Mouse (Mus musculus) urinary bladder, postnatal 36 days (tissue): ENCODE results near the gene Trim58.
A peak's percentile ranks its signal among the peaks of the same experiment; 100 is the strongest.

Experiments
- DNase-seq, 2 experiments: peaks; one replicate each; pipeline ENCODE4 v3.0.0; 2022; ENCODE audit warnings: low spot score in 2 of 2, mixed read lengths in 1 of 2

The Trim58 gene

GRCm38 (mm10) chr11:58640272-58640867 is at the start of gene Trim58:
Trim58 (plus strand) TSS chr11:58640465.
- peak in 1 of 2 experiments; percentile 8 for DNase-seq

DNA sequence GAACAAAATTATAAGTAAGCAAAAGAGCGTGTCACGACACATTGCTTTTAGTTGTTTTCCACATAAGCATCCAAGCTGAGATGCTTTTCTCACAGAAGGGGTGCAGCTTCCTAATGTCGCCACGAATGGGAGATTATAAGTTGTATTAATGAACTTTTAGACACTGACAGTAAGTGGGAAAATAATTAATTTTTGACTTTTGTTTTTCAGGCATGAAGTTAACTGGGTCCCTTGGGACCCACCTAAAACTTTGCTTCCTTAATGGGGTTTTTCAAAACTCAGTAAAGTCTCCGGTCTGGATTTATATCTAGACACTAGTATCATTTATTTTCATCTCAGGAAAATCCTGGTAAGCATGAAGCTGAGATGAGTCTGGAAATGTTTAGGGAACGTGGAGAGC is 45.5 kb upstream of the Trim58 start, which contains the start of gene Olfr324:
Gene Olfr324 (plus strand): TSS at position 301 of the 400 bp plus-strand sequence.
- no peak for DNase-seq

GRCm38 (mm10) chr11:58597837-58598236 is 42.4 kb upstream of the Trim58 start:
- no peak for DNase-seq

GRCm38 (mm10) chr11:58602062-58602461 is 38.2 kb upstream of the Trim58 start:
- DNase-seq: no peak

GRCm38 (mm10) chr11:58602800-58603560 is 37.3 kb upstream of the Trim58 start:
- no peak for DNase-seq

DNA sequence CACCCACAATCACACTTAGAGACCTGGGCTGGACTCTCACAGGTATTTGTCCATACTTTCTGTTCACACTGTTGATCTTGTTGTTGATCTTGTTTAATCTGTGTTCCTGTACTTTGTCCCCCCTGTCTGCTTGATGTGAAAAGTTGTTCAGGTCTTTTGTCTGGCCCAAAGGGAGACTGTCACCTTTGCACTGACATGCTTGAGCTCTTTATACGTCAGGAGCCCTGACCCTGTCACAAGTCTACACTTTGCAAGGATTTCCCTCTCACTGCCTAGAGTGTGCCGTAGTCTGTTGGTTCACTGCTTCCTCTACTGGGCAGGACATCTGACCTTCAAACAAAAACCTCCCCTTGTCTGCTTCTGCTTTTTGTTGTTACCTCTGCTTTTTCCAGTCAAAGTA is 35.6 kb upstream of the Trim58 start:
- DNase-seq: no peak

DNA sequence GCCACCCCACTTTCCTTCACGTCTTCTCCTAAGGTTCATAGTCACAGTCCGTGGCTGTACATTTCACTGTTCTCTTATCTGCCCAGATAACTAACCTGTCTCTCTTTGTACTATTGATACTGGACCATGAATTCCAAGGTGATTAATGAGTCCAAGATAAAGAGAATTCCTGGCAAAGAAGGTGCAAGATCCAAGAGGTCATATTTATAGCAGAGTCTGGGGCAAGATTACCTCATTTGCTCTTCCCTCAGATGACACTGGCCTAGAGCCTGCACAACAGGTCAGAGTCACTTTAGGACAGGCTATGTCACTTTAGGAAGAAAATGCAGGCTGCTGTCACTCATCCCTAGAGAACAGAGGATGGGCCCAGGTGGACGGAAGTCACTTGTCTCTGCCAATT is 35.0 kb upstream of the Trim58 start:
- no peak for DNase-seq

- DNase-seq: peak in 1 of 2 experiments; percentile 16
Observed at GRCm38 (mm10) chr11:58606177-58606919, 33.9 kb upstream of the Trim58 start.

GRCm38 (mm10) chr11:58607030-58607429 is 33.2 kb upstream of the Trim58 start:
- no peak for DNase-seq

DNA sequence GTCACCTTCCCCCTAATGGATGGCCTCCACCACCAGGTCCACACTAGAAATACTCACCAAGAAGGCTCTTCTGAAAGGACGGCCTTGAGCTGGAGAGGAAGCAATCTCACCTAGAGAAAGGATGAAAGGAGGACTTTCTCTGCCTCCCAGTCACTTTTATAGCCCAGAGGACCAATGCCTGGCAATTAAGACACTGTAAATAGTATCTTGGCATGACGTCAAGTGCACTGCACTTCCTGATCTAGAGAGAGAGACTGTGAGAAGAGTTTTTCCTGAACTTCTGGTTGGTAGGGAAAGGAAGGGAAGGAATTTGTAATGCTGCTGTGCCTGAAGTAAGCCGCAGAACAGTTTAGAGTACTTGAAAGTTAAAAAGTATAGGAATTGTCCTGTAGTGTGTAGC is 26.9 kb upstream of the Trim58 start:
- no peak for DNase-seq

DNA sequence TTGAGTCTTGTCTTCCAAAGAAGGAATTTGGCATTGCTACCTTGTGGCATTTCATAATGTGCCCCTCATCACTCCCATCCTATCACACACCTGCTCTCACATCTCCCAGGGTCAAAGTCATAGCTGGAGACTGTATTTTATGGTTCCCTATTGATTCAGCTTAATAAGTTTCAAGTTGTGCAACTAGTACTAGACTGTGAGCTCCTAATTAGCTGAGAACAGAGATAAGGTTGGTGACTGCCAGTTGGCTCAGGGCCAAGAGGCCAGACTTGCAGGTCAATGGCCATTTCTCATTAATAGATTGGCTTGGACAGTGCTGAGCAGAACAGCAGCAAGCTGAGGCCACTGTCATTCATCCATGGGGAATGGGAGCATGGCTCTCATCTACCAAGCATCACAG is 25.7 kb upstream of the Trim58 start:
- DNase-seq: no peak

- DNase-seq: no peak
Observed at GRCm38 (mm10) chr11:58615975-58616374, 24.3 kb upstream of the Trim58 start, which contains the start of gene 2210407C18Rik. 2210407C18Rik (minus strand) TSS chr11:58616075.

GRCm38 (mm10) chr11:58618369-58618768 is 21.9 kb upstream of the Trim58 start:
- no peak for DNase-seq

DNA sequence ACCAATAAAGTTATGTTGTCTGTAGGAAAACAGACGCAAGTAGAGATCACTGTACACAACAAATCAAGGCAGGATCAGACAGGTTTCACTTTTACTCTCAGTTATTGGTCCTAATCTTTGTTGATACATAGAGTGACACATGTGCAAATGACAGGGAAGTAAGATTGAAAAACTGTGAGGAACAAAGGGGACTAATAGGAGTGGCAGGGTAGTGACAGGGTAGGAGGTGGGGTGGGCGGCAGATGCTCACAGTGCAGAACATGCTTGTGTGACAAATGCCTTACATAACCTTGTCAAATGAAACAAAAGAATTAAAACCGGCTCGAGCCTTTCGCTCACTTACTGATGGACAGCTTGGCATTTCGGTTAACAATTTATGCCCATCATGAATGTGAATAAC is 21.5 kb upstream of the Trim58 start:
- no peak for DNase-seq

DNA sequence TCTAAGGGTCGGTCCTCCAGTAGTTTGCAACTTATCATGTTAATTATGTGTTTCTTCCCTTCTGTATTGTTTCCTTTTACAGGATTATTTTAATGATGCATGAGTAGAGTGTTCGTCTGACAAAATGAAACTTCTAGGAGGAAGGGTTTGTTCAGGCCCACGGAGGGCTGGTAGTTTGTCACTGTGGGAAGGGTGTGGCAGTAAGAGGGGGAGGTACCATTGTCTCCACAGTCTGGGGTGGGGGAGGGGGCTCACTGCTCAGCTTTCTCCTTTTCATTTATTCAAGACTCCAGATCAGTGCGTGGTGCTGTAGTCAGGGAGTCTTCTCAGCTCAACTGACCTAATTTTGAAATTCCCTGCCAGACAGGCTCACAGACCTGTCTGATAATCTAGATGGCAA is 14.1 kb upstream of the Trim58 start:
- no peak for DNase-seq

DNA sequence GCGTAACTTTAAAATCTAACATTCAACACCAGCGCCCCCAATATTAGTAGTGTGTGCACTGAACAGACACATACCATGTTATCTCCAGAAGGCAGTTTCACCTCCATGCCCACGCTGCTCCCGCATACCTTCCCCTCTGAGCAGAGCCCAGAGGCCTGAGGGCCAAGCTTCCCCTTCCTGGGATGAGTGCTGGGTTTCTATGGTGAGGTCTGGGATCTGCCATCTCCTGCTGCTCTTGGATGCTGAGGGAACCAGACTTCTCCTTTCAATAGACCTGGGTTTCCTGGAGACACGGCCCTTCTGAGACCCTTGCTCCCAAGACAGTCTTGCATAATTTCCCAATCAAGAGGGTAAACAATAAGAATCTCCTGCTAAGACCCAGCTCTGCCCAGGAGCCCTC is 9.9 kb upstream of the Trim58 start, which contains the start of gene Olfr323:
Gene Olfr323 (minus strand): TSS at position 101 of the 400 bp plus-strand sequence.
- no peak for DNase-seq

GRCm38 (mm10) chr11:58634878-58635277 is 5.4 kb upstream of the Trim58 start:
- DNase-seq: no peak

DNA sequence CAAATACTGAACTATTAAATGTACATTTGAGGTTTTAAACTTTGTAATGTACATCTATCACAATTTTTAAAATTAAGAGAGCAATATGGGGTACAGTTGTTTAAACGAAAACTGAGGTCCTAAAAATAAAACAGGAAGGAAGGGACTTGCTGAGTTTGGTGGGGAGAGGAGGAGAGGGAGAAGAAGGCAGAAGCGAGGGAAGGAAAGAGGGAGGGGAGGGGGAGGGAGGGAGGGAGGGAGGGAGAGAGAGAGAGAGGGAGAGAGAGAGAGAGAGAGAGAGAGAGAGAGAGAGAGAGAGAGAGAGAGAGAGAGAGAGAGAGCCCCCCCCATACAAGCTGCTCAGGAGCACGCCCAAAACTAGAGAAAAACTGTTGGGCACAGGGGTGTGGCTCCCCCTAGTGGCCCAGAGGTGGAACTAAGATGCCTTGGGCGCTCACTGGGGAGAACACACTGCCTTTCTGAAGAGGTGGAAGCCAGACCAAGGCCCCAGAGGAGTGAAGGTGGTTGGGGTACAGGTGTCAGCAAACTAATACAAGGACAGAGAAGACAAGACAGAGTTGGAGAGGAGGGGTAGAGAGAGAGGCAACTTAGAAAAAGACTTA is 3.8 kb upstream of the Trim58 start:
- DNase-seq: peak in 1 of 2 experiments; percentile 40

- DNase-seq: peak; percentile 57 to 75
Observed at GRCm38 (mm10) chr11:58638176-58638701, 2.0 kb upstream of the Trim58 start.

GRCm38 (mm10) chr11:58641057-58641456 is 792 bp downstream of the Trim58 start:
- DNase-seq: no peak

- no peak for DNase-seq
Observed at GRCm38 (mm10) chr11:58641638-58642358, 1.5 kb downstream of the Trim58 start.
